Mouse (Mus musculus) stomach, embryonic 16.5 days (tissue): ENCODE measurements around the gene Foxp1. TPM values are rescaled to one million over a fixed set of nuclear protein-coding genes. Genes with fewer than 3 reads are reported as not detected.

Experiments
- ATAC-seq: fragments of 200-750 bp; cut with Nextera tagmentation; 2 replicates; pipeline ENCODE4 v1.8.0; 2017; ENCODE audit warnings: moderate number of reproducible peaks, moderate TSS enrichment; ENCODE audit not compliant: insufficient read depth, low FRiP score
- H3K27ac ChIP-seq: fragments of 300-500 bp; sonication (generic); 2 replicates; pipeline ENCODE4 v1.5.1; 2014; ENCODE audit warnings: low read length
- H3K27me3 ChIP-seq: fragments of 300-500 bp; sonication (generic); 2 replicates; pipeline ENCODE4 v1.6.1; 2014; ENCODE audit warnings: low read length, control low read depth, mixed read lengths; ENCODE audit not compliant: control insufficient read depth, insufficient read depth
- H3K36me3 ChIP-seq: fragments of 300-500 bp; sonication (generic); 2 replicates; pipeline ENCODE4 v1.6.1; 2014; ENCODE audit warnings: low read length; ENCODE audit not compliant: control insufficient read depth, insufficient read depth
- H3K4me1 ChIP-seq: fragments of 300-500 bp; sonication (generic); 2 replicates; pipeline ENCODE4 v1.6.1; 2014; ENCODE audit warnings: low read length, control low read depth, mixed read lengths; ENCODE audit not compliant: control insufficient read depth, insufficient read depth
- H3K4me2 ChIP-seq: fragments of 300-500 bp; sonication (generic); 2 replicates; pipeline ENCODE4 v1.6.1; 2014; ENCODE audit warnings: low read depth, low read length, mixed read lengths
- H3K4me3 ChIP-seq: fragments of 300-500 bp; sonication (generic); replicated peaks from 2 replicates; pipeline ENCODE4 v1.5.1; 2014; ENCODE audit warnings: mild to moderate bottlenecking, low read length
- H3K9ac ChIP-seq: fragments of 300-500 bp; sonication (generic); 2 replicates; pipeline ENCODE4 v1.6.1; 2014; ENCODE audit warnings: low read length
- H3K9me3 ChIP-seq: fragments of 300-500 bp; sonication (generic); replicated peaks from 2 replicates; pipeline ENCODE4 v1.6.1; 2016; ENCODE audit warnings: low read length, control low read depth; ENCODE audit not compliant: control insufficient read depth
- WGBS: fragments of 180-500 bp; shearing (Covaris S2); extraction: QIAGEN DNeasy Blood & Tissue Kit; methylation state at CpG from one replicate; pipeline ENCODE4 v1.1.7; 2014; 5-methylcytosine and 5-hydroxymethylcytosine counted together
- polyA plus RNA-seq: library from polyadenylated mRNA; unstranded; fragments of >200 nt; fragmentation: Nextera tagmentation; extraction: Ambion mirVana; gene quantifications from 2 replicates; pipeline ENCODE4 v1.2.1, GENCODE M21; 2015

Gene Foxp1
- polyA plus RNA-seq, 1 experiment from 2014 or later: 108 TPM

- Histone ChIP-seq H3K4me3 (no peak overlapping the region), H3K27ac (peak overlapping the region; percentile 63), H3K9ac (no peak overlapping the region), H3K27me3 (no peaks in the 10 kb centered on the region), H3K4me2 (0 out of 2 replicates have a peak overlapping the region, but pooled peaks have one; percentile 48), H3K36me3 (no peaks in the 10 kb centered on the region), H3K9me3 (no peaks in the 10 kb centered on the region), H3K4me1 (peaks cover 24% of the 10 kb centered on the region)
- WGBS: 70% methylated on average over 7 of the region's 7 CpGs
- ATAC-seq: no peak
Observed at GRCm38 (mm10) chr6:99484197-99484725, 38.3 kb downstream of the Foxp1 start.

- Histone ChIP-seq H3K4me2 (no peak overlapping the region), H3K9ac (0 out of 2 replicates have a peak overlapping the region, but pooled peaks have one; percentile 29), H3K36me3 (no peaks in the 10 kb centered on the region), H3K4me1 (peaks cover 24% of the 10 kb centered on the region), H3K27ac (no peak overlapping the region), H3K27me3 (no peaks in the 10 kb centered on the region), H3K4me3 (no peak overlapping the region), H3K9me3 (no peaks in the 10 kb centered on the region)
- WGBS: 50% methylated on average over 10 of the region's 10 CpGs
- ATAC-seq: no peak
Observed at GRCm38 (mm10) chr6:99483556-99483955, 39.0 kb downstream of the Foxp1 start.

- no peak overlapping the region for H3K4me2 ChIP-seq
- H3K36me3 ChIP-seq: no peaks in the 10 kb centered on the region
- no peaks in the 10 kb centered on the region for H3K9me3 ChIP-seq
- no peaks in the 10 kb centered on the region for H3K27me3 ChIP-seq
- no peak overlapping the region for H3K4me3 ChIP-seq
- H3K4me1 ChIP-seq: peaks cover 24% of the 10 kb centered on the region
- no peak overlapping the region for H3K9ac ChIP-seq
- ATAC-seq: no peak
- no peak overlapping the region for H3K27ac ChIP-seq
- WGBS: 54% methylated on average over 7 of the region's 7 CpGs
Observed at GRCm38 (mm10) chr6:99481568-99481967, 41.0 kb downstream of the Foxp1 start.

- WGBS: 83% methylated on average over 13 of the region's 13 CpGs
- H3K27me3 ChIP-seq: no peaks in the 10 kb centered on the region
- H3K4me1 ChIP-seq: peaks cover 16% of the 10 kb centered on the region
- H3K36me3 ChIP-seq: no peaks in the 10 kb centered on the region
- ATAC-seq: no peak
- H3K9me3 ChIP-seq: no peaks in the 10 kb centered on the region
- no peak overlapping the region for H3K9ac ChIP-seq
- no peak overlapping the region for H3K27ac ChIP-seq
- no peak overlapping the region for H3K4me3 ChIP-seq
- H3K4me2 ChIP-seq: no peak overlapping the region
Observed at GRCm38 (mm10) chr6:99478873-99479650, 43.5 kb downstream of the Foxp1 start.

GRCm38 (mm10) chr6:99475040-99475439, 47.5 kb downstream of the Foxp1 start:
- H3K4me3 ChIP-seq: no peak overlapping the region
- peak overlapping the region; percentile 36; the same call in 1 of the 2 replicates for H3K27ac ChIP-seq
- no peak overlapping the region for H3K9ac ChIP-seq
- ATAC-seq: no peak
- H3K4me1 ChIP-seq: peaks cover 17% of the 10 kb centered on the region
- 67% methylated on average over 9 of the region's 9 CpGs for WGBS
- H3K4me2 ChIP-seq: no peak overlapping the region
- H3K36me3 ChIP-seq: no peaks in the 10 kb centered on the region
- no peaks in the 10 kb centered on the region for H3K9me3 ChIP-seq
- H3K27me3 ChIP-seq: no peaks in the 10 kb centered on the region

GRCm38 (mm10) chr6:99470906-99471305, 51.6 kb downstream of the Foxp1 start:
- Histone ChIP-seq H3K4me3 (no peak overlapping the region), H3K4me2 (no peak overlapping the region), H3K9me3 (no peaks in the 10 kb centered on the region), H3K27ac (peak overlapping the region; percentile 43; the same call in 1 of the 2 replicates), H3K27me3 (no peaks in the 10 kb centered on the region), H3K36me3 (no peaks in the 10 kb centered on the region), H3K4me1 (peaks cover 28% of the 10 kb centered on the region), H3K9ac (no peak overlapping the region)
- ATAC-seq: no peak
- 59% methylated on average over 5 of the region's 5 CpGs for WGBS

- H3K4me2 ChIP-seq: no peak overlapping the region
- H3K4me3 ChIP-seq: no peak overlapping the region
- WGBS: 55% methylated on average over 12 of the region's 12 CpGs
- H3K9ac ChIP-seq: no peak overlapping the region
- H3K4me1 ChIP-seq: peaks cover 19% of the 10 kb centered on the region
- H3K9me3 ChIP-seq: no peaks in the 10 kb centered on the region
- peak; percentile 57 for ATAC-seq
- H3K36me3 ChIP-seq: no peaks in the 10 kb centered on the region
- no peaks in the 10 kb centered on the region for H3K27me3 ChIP-seq
- H3K27ac ChIP-seq: peak overlapping the region; percentile 9; the same call in 1 of the 2 replicates
Observed at GRCm38 (mm10) chr6:99469134-99469834, 53.2 kb downstream of the Foxp1 start.

- H3K4me2 ChIP-seq: no peak overlapping the region
- H3K36me3 ChIP-seq: no peaks in the 10 kb centered on the region
- 70% methylated on average over 3 of the region's 3 CpGs for WGBS
- H3K27me3 ChIP-seq: no peaks in the 10 kb centered on the region
- no peak for ATAC-seq
- no peak overlapping the region for H3K4me3 ChIP-seq
- H3K9me3 ChIP-seq: no peaks in the 10 kb centered on the region
- no peak overlapping the region for H3K9ac ChIP-seq
- H3K4me1 ChIP-seq: peaks cover 19% of the 10 kb centered on the region
- H3K27ac ChIP-seq: no peak overlapping the region
Observed at GRCm38 (mm10) chr6:99467831-99468230, 54.7 kb downstream of the Foxp1 start.

GRCm38 (mm10) chr6:99467109-99467508, 55.4 kb downstream of the Foxp1 start:
- no peaks in the 10 kb centered on the region for H3K9me3 ChIP-seq
- no peak overlapping the region for H3K27ac ChIP-seq
- H3K4me2 ChIP-seq: no peak overlapping the region
- H3K4me3 ChIP-seq: no peak overlapping the region
- no peaks in the 10 kb centered on the region for H3K36me3 ChIP-seq
- no peak for ATAC-seq
- H3K4me1 ChIP-seq: peaks cover 19% of the 10 kb centered on the region
- 43% methylated on average over 8 of the region's 8 CpGs for WGBS
- H3K27me3 ChIP-seq: no peaks in the 10 kb centered on the region
- H3K9ac ChIP-seq: no peak overlapping the region
